Mouse (Mus musculus) 416B (cell line): Measurements from ENCODE around the gene Golga5.

Source experiments
- DNase-seq: peaks from one replicate; pipeline ENCODE4 v3.0.0; 2011; ENCODE audit warnings: low read depth

The Golga5 gene

GRCm38 (mm10) chr12:102468894-102469764 is at the start of gene Golga5:
Gene Golga5 (plus strand): TSS chr12:102469135.
- peak; percentile 97 for DNase-seq

- DNase-seq: peak; percentile 90
These were observed 49.4 kb upstream of the Golga5 start for GRCm38 (mm10) chr12:102419544-102419943.

- DNase-seq: peak; percentile 96
These were observed 48.6 kb upstream of the Golga5 start for GRCm38 (mm10) chr12:102420168-102420890.

GRCm38 (mm10) chr12:102422065-102422464 is 46.9 kb upstream of the Golga5 start:
- peak; percentile 70 for DNase-seq

- peak; percentile 20 for DNase-seq
These were observed 46.2 kb upstream of the Golga5 start for GRCm38 (mm10) chr12:102422623-102423320.

GRCm38 (mm10) chr12:102423625-102424024 is 45.3 kb upstream of the Golga5 start:
- DNase-seq: no peak

- DNase-seq: peak; percentile 24
These were observed 44.5 kb upstream of the Golga5 start for GRCm38 (mm10) chr12:102424456-102424855.

- no peak for DNase-seq
These were observed 43.8 kb upstream of the Golga5 start for GRCm38 (mm10) chr12:102425048-102425578.

GRCm38 (mm10) chr12:102426285-102426684 is 42.6 kb upstream of the Golga5 start:
- peak; percentile 99 for DNase-seq

GRCm38 (mm10) chr12:102429656-102430055 is 39.3 kb upstream of the Golga5 start:
- peak; percentile 83 for DNase-seq

GRCm38 (mm10) chr12:102430228-102430627 is 38.7 kb upstream of the Golga5 start:
- DNase-seq: no peak

- DNase-seq: no peak
These were observed 36.7 kb upstream of the Golga5 start for GRCm38 (mm10) chr12:102432238-102432637.

GRCm38 (mm10) chr12:102434107-102434506 is 34.8 kb upstream of the Golga5 start:
- DNase-seq: peak; percentile 21

- no peak for DNase-seq
These were observed 31.9 kb upstream of the Golga5 start for GRCm38 (mm10) chr12:102436939-102437526.

- no peak for DNase-seq
These were observed 31.0 kb upstream of the Golga5 start for GRCm38 (mm10) chr12:102437952-102438351.

GRCm38 (mm10) chr12:102438983-102439631 is 29.8 kb upstream of the Golga5 start:
- DNase-seq: no peak

- no peak for DNase-seq
These were observed 29.3 kb upstream of the Golga5 start, which contains the start of gene Lgmn for GRCm38 (mm10) chr12:102439632-102440023. Gene Lgmn (minus strand): TSS chr12:102439813.

GRCm38 (mm10) chr12:102440551-102440950 is 28.4 kb upstream of the Golga5 start:
- DNase-seq: no peak

GRCm38 (mm10) chr12:102441141-102441540 is 27.8 kb upstream of the Golga5 start:
- no peak for DNase-seq

GRCm38 (mm10) chr12:102442639-102443038 is 26.3 kb upstream of the Golga5 start:
- no peak for DNase-seq

- DNase-seq: no peak
These were observed 25.3 kb upstream of the Golga5 start for GRCm38 (mm10) chr12:102443676-102444075.
